Mouse (Mus musculus) stomach, embryonic 14.5 days (tissue): ENCODE data around the gene Cebpa. TPM values are rescaled to one million over a fixed set of nuclear protein-coding genes. Genes with fewer than 3 reads are reported as not detected.

ENCODE experiments used
- ATAC-seq: fragments of 200-750 bp; cut with Nextera tagmentation; 2 replicates; pipeline ENCODE4 v1.8.0; 2017; ENCODE audit warnings: low read depth, moderate TSS enrichment; ENCODE audit not compliant: insufficient number of reproducible peaks, insufficient read depth, low FRiP score
- H3K27ac ChIP-seq: fragments of 300-500 bp; sonication (generic); 2 replicates; pipeline ENCODE4 v1.5.1; 2014; ENCODE audit warnings: mild to moderate bottlenecking, low read length, moderate library complexity, mixed read lengths
- H3K27me3 ChIP-seq: fragments of 300-500 bp; sonication (generic); 2 replicates; pipeline ENCODE4 v1.6.1; 2014; ENCODE audit warnings: low read length, control low read depth, mixed read lengths; ENCODE audit not compliant: control insufficient read depth, insufficient read depth
- H3K36me3 ChIP-seq: fragments of 300-500 bp; sonication (generic); 2 replicates; pipeline ENCODE4 v1.6.1; 2014; ENCODE audit warnings: mild to moderate bottlenecking, control low read depth, low read length, moderate library complexity, mixed read lengths; ENCODE audit not compliant: control insufficient read depth, insufficient read depth
- H3K4me1 ChIP-seq: fragments of 300-500 bp; sonication (generic); 2 replicates; pipeline ENCODE4 v1.6.1; 2014; ENCODE audit warnings: low read length, control low read depth, mixed read lengths; ENCODE audit not compliant: control insufficient read depth, insufficient read depth
- H3K4me2 ChIP-seq: fragments of 300-500 bp; sonication (generic); replicated peaks from 2 replicates; pipeline ENCODE4 v1.6.1; 2014; ENCODE audit warnings: low read depth, low read length, control low read depth
- H3K4me3 ChIP-seq: fragments of 300-500 bp; sonication (generic); 2 replicates; pipeline ENCODE4 v1.5.1; 2014; ENCODE audit warnings: low read depth, low read length, control low read depth
- H3K9ac ChIP-seq: fragments of 300-500 bp; sonication (generic); replicated peaks from 2 replicates; pipeline ENCODE4 v1.6.1; 2014; ENCODE audit warnings: low read depth, mild to moderate bottlenecking, control low read depth, low read length, moderate library complexity, mixed read lengths
- H3K9me3 ChIP-seq: fragments of 300-500 bp; sonication (generic); 2 replicates; pipeline ENCODE4 v1.6.1; 2016; ENCODE audit warnings: low read depth, low read length, control low read depth; ENCODE audit not compliant: control insufficient read depth
- WGBS: fragments of 180-500 bp; shearing (Covaris S2); extraction: QIAGEN DNeasy Blood & Tissue Kit; methylation state at CpG from one replicate; pipeline ENCODE4 v1.1.7; 2014; 5-methylcytosine and 5-hydroxymethylcytosine counted together
- polyA plus RNA-seq: library from polyadenylated mRNA; unstranded; fragments of >200 nt; fragmentation: Nextera tagmentation; extraction: Ambion mirVana; gene quantifications from 2 replicates; pipeline ENCODE4 v1.2.1, GENCODE M21; 2014

Gene Cebpa
- polyA plus RNA-seq, 1 experiment from 2014 or later: 3.7 TPM

- Histone ChIP-seq H3K27ac (no peak overlapping the region), H3K4me1 (0 out of 2 replicates have a peak, but pooled peaks cover 5% of the 10 kb centered on the region), H3K9ac (no peak overlapping the region), H3K4me2 (no peak overlapping the region), H3K27me3 (no peaks in the 10 kb centered on the region), H3K36me3 (no peaks in the 10 kb centered on the region), H3K9me3 (no peaks in the 10 kb centered on the region), H3K4me3 (no peak overlapping the region)
- WGBS: 59% methylated on average over 6 of the region's 6 CpGs
- ATAC-seq: peak; percentile 50; the same call in 1 of the 2 replicates
Observed at GRCm38 (mm10) chr7:35143864-35144618, 24.9 kb downstream of the Cebpa start.

- H3K36me3 ChIP-seq: no peaks in the 10 kb centered on the region
- no peak overlapping the region for H3K4me2 ChIP-seq
- WGBS: 75% methylated on average over 9 of the region's 9 CpGs
- H3K27ac ChIP-seq: no peak overlapping the region
- no peaks in the 10 kb centered on the region for H3K9me3 ChIP-seq
- no peaks in the 10 kb centered on the region for H3K27me3 ChIP-seq
- H3K4me1 ChIP-seq: 0 out of 2 replicates have a peak, but pooled peaks cover 11% of the 10 kb centered on the region
- no peak overlapping the region for H3K9ac ChIP-seq
- H3K4me3 ChIP-seq: no peak overlapping the region
- no peak for ATAC-seq
Observed at GRCm38 (mm10) chr7:35145068-35145467, 26.0 kb downstream of the Cebpa start.

GRCm38 (mm10) chr7:35146269-35146668 is 27.2 kb downstream of the Cebpa start:
- ATAC-seq: no peak
- Histone ChIP-seq H3K4me1 (0 out of 2 replicates have a peak, but pooled peaks cover 11% of the 10 kb centered on the region), H3K36me3 (no peaks in the 10 kb centered on the region), H3K9me3 (no peaks in the 10 kb centered on the region), H3K27me3 (no peaks in the 10 kb centered on the region), H3K4me3 (no peak overlapping the region), H3K27ac (no peak overlapping the region), H3K9ac (no peak overlapping the region), H3K4me2 (no peak overlapping the region)
- WGBS: 82% methylated on average over 10 of the region's 10 CpGs

- 0 out of 2 replicates have a peak, but pooled peaks have one; percentile 35 for ATAC-seq
- H3K9me3 ChIP-seq: no peaks in the 10 kb centered on the region
- H3K27me3 ChIP-seq: no peaks in the 10 kb centered on the region
- H3K4me1 ChIP-seq: 0 out of 2 replicates have a peak, but pooled peaks cover 6% of the 10 kb centered on the region
- no peak overlapping the region for H3K4me2 ChIP-seq
- H3K9ac ChIP-seq: no peak overlapping the region
- WGBS: 27% methylated on average over 15 of the region's 15 CpGs
- H3K36me3 ChIP-seq: no peaks in the 10 kb centered on the region
- H3K27ac ChIP-seq: no peak overlapping the region
- H3K4me3 ChIP-seq: no peak overlapping the region
Observed at GRCm38 (mm10) chr7:35149616-35150433, 30.7 kb downstream of the Cebpa start.

GRCm38 (mm10) chr7:35150860-35151259 is 31.8 kb downstream of the Cebpa start:
- Histone ChIP-seq H3K27ac (no peak overlapping the region), H3K4me3 (no peak overlapping the region), H3K27me3 (no peaks in the 10 kb centered on the region), H3K9me3 (no peaks in the 10 kb centered on the region), H3K4me1 (0 out of 2 replicates have a peak, but pooled peaks cover 6% of the 10 kb centered on the region), H3K9ac (no peak overlapping the region), H3K36me3 (no peaks in the 10 kb centered on the region), H3K4me2 (no peak overlapping the region)
- ATAC-seq: no peak
- WGBS: 76% methylated on average over 5 of the region's 5 CpGs

GRCm38 (mm10) chr7:35154449-35154848 is 35.4 kb downstream of the Cebpa start:
- H3K36me3 ChIP-seq: no peaks in the 10 kb centered on the region
- H3K9ac ChIP-seq: no peak overlapping the region
- ATAC-seq: no peak
- WGBS: 67% methylated on average over 12 of the region's 12 CpGs
- H3K4me1 ChIP-seq: 0 out of 2 replicates have a peak, but pooled peaks cover 5% of the 10 kb centered on the region
- no peaks in the 10 kb centered on the region for H3K27me3 ChIP-seq
- H3K9me3 ChIP-seq: no peaks in the 10 kb centered on the region
- no peak overlapping the region for H3K4me2 ChIP-seq
- H3K4me3 ChIP-seq: no peak overlapping the region
- no peak overlapping the region for H3K27ac ChIP-seq

GRCm38 (mm10) chr7:35156561-35157477 is 37.7 kb downstream of the Cebpa start:
- no peaks in the 10 kb centered on the region for H3K36me3 ChIP-seq
- H3K4me3 ChIP-seq: no peak overlapping the region
- no peaks in the 10 kb centered on the region for H3K4me1 ChIP-seq
- no peaks in the 10 kb centered on the region for H3K9me3 ChIP-seq
- H3K4me2 ChIP-seq: no peak overlapping the region
- WGBS: 64% methylated on average over 16 of the region's 16 CpGs
- no peaks in the 10 kb centered on the region for H3K27me3 ChIP-seq
- no peak overlapping the region for H3K27ac ChIP-seq
- ATAC-seq: no peak
- H3K9ac ChIP-seq: no peak overlapping the region

GRCm38 (mm10) chr7:35157512-35157911 is 38.4 kb downstream of the Cebpa start:
- Histone ChIP-seq H3K36me3 (no peaks in the 10 kb centered on the region), H3K4me1 (no peaks in the 10 kb centered on the region), H3K27ac (no peak overlapping the region), H3K9ac (no peak overlapping the region), H3K27me3 (no peaks in the 10 kb centered on the region), H3K4me2 (no peak overlapping the region), H3K9me3 (no peaks in the 10 kb centered on the region), H3K4me3 (no peak overlapping the region)
- WGBS: 69% methylated on average over 3 of the region's 3 CpGs
- ATAC-seq: no peak
